Mouse (Mus musculus): Measurements from ENCODE around the gene Hbb-bt. TPM values are rescaled to one million over a fixed set of nuclear protein-coding genes. Genes with fewer than 3 reads are reported as not detected.
"Not testable (repeated sequence)": the region's sequence is repeated elsewhere in the genome, so short reads cannot be mapped to it uniquely, and the experiment has no call there.

Hbb-bt gene
- polyA plus RNA-seq, 1 experiment: 54,805 TPM

GRCm38 (mm10) chr7:103810746-103811145 is 3.0 kb downstream of the Hbb-bt start:
- no peaks in the 10 kb centered on the region for H3K9me3 ChIP-seq (ENCODE audit: control insufficient read depth, low read length)
- no peaks in the 10 kb centered on the region for H3K27me3 ChIP-seq (ENCODE audit: control insufficient read depth)
- peaks cover 36% of the 10 kb centered on the region for H3K36me3 ChIP-seq (ENCODE audit: control insufficient read depth)
- TF ChIP-seq TAL1 (IDR thresholded peaks at IDR 0.05; ENCODE audit: low read length) (no peak), GATA1 (IDR thresholded peaks at IDR 0.05; ENCODE audit: low read length) (no peak)
- peaks cover 64% of the 10 kb centered on the region for H3K4me1 ChIP-seq (ENCODE audit: control insufficient read depth)
- peak overlapping the region; percentile 64 for H3K4me3 ChIP-seq (replicated peaks)

GRCm38 (mm10) chr7:103810296-103810695 is 3.5 kb downstream of the Hbb-bt start:
- Histone ChIP-seq H3K4me3 (replicated peaks) (peak overlapping the region; percentile 64), H3K36me3 (ENCODE audit: control insufficient read depth) (peaks cover 36% of the 10 kb centered on the region), H3K27me3 (ENCODE audit: control insufficient read depth) (no peaks in the 10 kb centered on the region), H3K9me3 (ENCODE audit: control insufficient read depth, low read length) (no peaks in the 10 kb centered on the region), H3K4me1 (ENCODE audit: control insufficient read depth) (peaks cover 61% of the 10 kb centered on the region)
- TF ChIP-seq GATA1 (IDR thresholded peaks at IDR 0.05; ENCODE audit: low read length): no peak
- TF ChIP-seq TAL1 (IDR thresholded peaks at IDR 0.05; ENCODE audit: low read length): peak; percentile 16; the same call in 1 of the 3 replicates

GRCm38 (mm10) chr7:103809801-103810155 is 4.0 kb downstream of the Hbb-bt start:
- TF ChIP-seq GATA1 (IDR thresholded peaks at IDR 0.05; ENCODE audit: low read length) (no peak), TAL1 (IDR thresholded peaks at IDR 0.05; ENCODE audit: low read length) (no peak)
- Histone ChIP-seq H3K4me3 (replicated peaks) (peak overlapping the region; percentile 64), H3K9me3 (ENCODE audit: control insufficient read depth, low read length) (no peaks in the 10 kb centered on the region)

GRCm38 (mm10) chr7:103808971-103809800 is 4.6 kb downstream of the Hbb-bt start:
- H3K4me3 ChIP-seq (replicated peaks): peak overlapping the region; percentile 64

More at GRCm38 (mm10) chr7:103809801-103810155, 4.0 kb downstream of the Hbb-bt start:
- Histone ChIP-seq H3K27me3 (ENCODE audit: control insufficient read depth) (no peaks in the 10 kb centered on the region), H3K36me3 (ENCODE audit: control insufficient read depth) (peaks cover 36% of the 10 kb centered on the region), H3K4me1 (ENCODE audit: control insufficient read depth) (peaks cover 57% of the 10 kb centered on the region)

GRCm38 (mm10) chr7:103808120-103808519 is 5.7 kb downstream of the Hbb-bt start:
- H3K27me3 ChIP-seq (ENCODE audit: control insufficient read depth); H3K4me3 ChIP-seq (replicated peaks); H3K9me3 ChIP-seq (ENCODE audit: control insufficient read depth, low read length): not testable (repeated sequence)
- Histone ChIP-seq H3K4me1 (ENCODE audit: control insufficient read depth) (peaks cover 48% of the 10 kb centered on the region), H3K36me3 (ENCODE audit: control insufficient read depth) (peaks cover 30% of the 10 kb centered on the region)

More at GRCm38 (mm10) chr7:103808971-103809800, 4.6 kb downstream of the Hbb-bt start:
- TF ChIP-seq TAL1 (IDR thresholded peaks at IDR 0.05; ENCODE audit: low read length): peak; percentile 79
- peak; percentile 82 for TF ChIP-seq GATA1 (IDR thresholded peaks at IDR 0.05; ENCODE audit: low read length)
- peaks cover 52% of the 10 kb centered on the region for H3K4me1 ChIP-seq (ENCODE audit: control insufficient read depth)
- peaks cover 36% of the 10 kb centered on the region for H3K36me3 ChIP-seq (ENCODE audit: control insufficient read depth)
- no peaks in the 10 kb centered on the region for H3K9me3 ChIP-seq (ENCODE audit: control insufficient read depth, low read length)
- H3K27me3 ChIP-seq (ENCODE audit: control insufficient read depth): no peaks in the 10 kb centered on the region

- peaks cover 48% of the 10 kb centered on the region for H3K4me1 ChIP-seq (ENCODE audit: control insufficient read depth)
- no peak overlapping the region for H3K4me3 ChIP-seq (replicated peaks)
- H3K27me3 ChIP-seq (ENCODE audit: control insufficient read depth): no peaks in the 10 kb centered on the region
- no peaks in the 10 kb centered on the region for H3K9me3 ChIP-seq (ENCODE audit: control insufficient read depth, low read length)
- TF ChIP-seq GATA1 (IDR thresholded peaks at IDR 0.05; ENCODE audit: low read length): no peak
- TF ChIP-seq TAL1 (IDR thresholded peaks at IDR 0.05; ENCODE audit: low read length): no peak
- peaks cover 23% of the 10 kb centered on the region for H3K36me3 ChIP-seq (ENCODE audit: control insufficient read depth)
Observed at GRCm38 (mm10) chr7:103806856-103807255, 6.9 kb downstream of the Hbb-bt start.

GRCm38 (mm10) chr7:103792669-103793388 is 21.0 kb downstream of the Hbb-bt start:
- Histone ChIP-seq H3K4me3 (replicated peaks) (no peak overlapping the region), H3K27me3 (ENCODE audit: control insufficient read depth) (no peaks in the 10 kb centered on the region; the same call in 1 of the 2 replicates), H3K4me1 (ENCODE audit: control insufficient read depth) (peaks cover 16% of the 10 kb centered on the region), H3K9me3 (ENCODE audit: control insufficient read depth, low read length) (no peaks in the 10 kb centered on the region), H3K36me3 (ENCODE audit: control insufficient read depth) (no peaks in the 10 kb centered on the region; the same call in 1 of the 2 replicates)
- TF ChIP-seq GATA1 (IDR thresholded peaks at IDR 0.05; ENCODE audit: low read length) (no peak), TAL1 (IDR thresholded peaks at IDR 0.05; ENCODE audit: low read length) (no peak)

- Histone ChIP-seq H3K9me3 (ENCODE audit: control insufficient read depth, low read length) (no peaks in the 10 kb centered on the region), H3K4me1 (ENCODE audit: control insufficient read depth) (peaks cover 16% of the 10 kb centered on the region)
- TF ChIP-seq TAL1 (IDR thresholded peaks at IDR 0.05; ENCODE audit: low read length) (no peak), GATA1 (IDR thresholded peaks at IDR 0.05; ENCODE audit: low read length) (no peak)
Observed at GRCm38 (mm10) chr7:103791721-103792120, 22.1 kb downstream of the Hbb-bt start, which contains the start of gene Olfr67. TSS of gene Olfr67 (minus strand) at chr7:103791821.

GRCm38 (mm10) chr7:103779598-103779997 is 34.2 kb downstream of the Hbb-bt start, which contains the start of gene Olfr68:
TSS of gene Olfr68 (minus strand) at chr7:103779698.
- Histone ChIP-seq H3K4me3 (replicated peaks) (no peak within 1 kb of the TSS), H3K9me3 (ENCODE audit: control insufficient read depth, low read length) (no peaks in the 10 kb centered on the region), H3K36me3 (ENCODE audit: control insufficient read depth) (no peaks in the 10 kb centered on the region), H3K27me3 (ENCODE audit: control insufficient read depth) (no peaks in the 10 kb centered on the region; the same call in 1 of the 2 replicates), H3K4me1 (ENCODE audit: control insufficient read depth) (peaks cover 2% of the 10 kb centered on the region)
- TF ChIP-seq GATA1 (IDR thresholded peaks at IDR 0.05; ENCODE audit: low read length) (no peak), TAL1 (IDR thresholded peaks at IDR 0.05; ENCODE audit: low read length) (no peak)

More at GRCm38 (mm10) chr7:103791721-103792120, 22.1 kb downstream of the Hbb-bt start, which contains the start of gene Olfr67:
- H3K36me3 ChIP-seq (ENCODE audit: control insufficient read depth): no peaks in the 10 kb centered on the region; the same call in 1 of the 2 replicates
- H3K27me3 ChIP-seq (ENCODE audit: control insufficient read depth): peaks cover 2% of the 10 kb centered on the region; the same call in 1 of the 2 replicates
- H3K4me3 ChIP-seq (replicated peaks): no peak within 1 kb of the TSS

- not testable (repeated sequence) for H3K27me3 ChIP-seq (ENCODE audit: control insufficient read depth); H3K36me3 ChIP-seq (ENCODE audit: control insufficient read depth); H3K4me1 ChIP-seq (ENCODE audit: control insufficient read depth); H3K9me3 ChIP-seq (ENCODE audit: control insufficient read depth, low read length); H3K4me3 ChIP-seq (replicated peaks)
Observed at GRCm38 (mm10) chr7:103777652-103778051, 36.1 kb downstream of the Hbb-bt start.
